Comparison of ENCODE assay signal across 10 mouse cellular contexts in the genomic region with DNA sequence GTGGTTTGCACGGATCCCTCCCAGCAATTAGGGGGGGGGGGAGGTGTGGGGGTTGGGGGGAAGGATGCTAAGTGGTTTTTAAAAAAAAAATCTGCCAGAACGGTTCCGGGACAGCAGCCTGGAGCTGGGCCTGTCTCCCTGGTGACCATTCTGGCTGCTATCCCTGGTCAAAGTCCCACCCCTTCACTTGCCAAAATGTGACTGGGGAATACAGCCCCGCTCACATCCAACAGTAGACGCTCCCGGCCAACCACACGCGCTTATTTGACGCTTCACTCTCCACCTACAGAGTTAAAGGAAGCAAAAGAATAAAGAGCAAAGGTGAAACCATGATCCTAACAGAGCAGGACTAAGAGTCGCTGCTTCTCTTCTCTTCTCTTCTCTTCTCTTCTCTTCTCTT. TPM values are rescaled to one million over a fixed set of nuclear protein-coding genes. Genes with fewer than 3 reads are reported as not detected.
A peak's percentile ranks its signal among the peaks of the same experiment; 100 is the strongest.
DNase-seq lines count a peak whose midpoint lies in the region; ATAC-seq and TF ChIP-seq lines count a peak whose summit lies in the region.
"Had no signal": no experiment of that assay in that cellular context is flagged by ENCODE, and none has a peak within 500 bp of the region (broad histone marks: within the 10 kb centered on the region; RNA-seq: fewer than 3 reads in every experiment).

No protein-coding gene starts in this region.

- no peaks in the 10 kb centered on the region for H3K36me3 ChIP-seq in kidney, embryonic 14.5 days (ENCODE audit: control insufficient read depth, insufficient read depth, low read length)
- H3K36me3 ChIP-seq in thymus, adult 2 months (ENCODE audit: control insufficient read depth, insufficient read depth, low read length) = no peaks in the 10 kb centered on the region

- H3K4me3 ChIP-seq in kidney, embryonic 14.5 days (ENCODE audit: low read length) = no peak overlapping the region
- no peak overlapping the region for H3K4me3 ChIP-seq in cerebellum, adult 2 months (replicated peaks; ENCODE audit: insufficient read depth, low read depth, low read length)
- no peak overlapping the region for H3K4me3 ChIP-seq in thymus, adult 2 months (ENCODE audit: control insufficient read depth, insufficient read depth, low read length)
- H3K4me3 ChIP-seq: embryonic facial prominence, embryonic 12.5 days had no signal

- ATAC-seq in kidney, embryonic 14.5 days (ENCODE audit: low FRiP score, low TSS enrichment) = no peak

- H3K27ac ChIP-seq in kidney, embryonic 14.5 days (ENCODE audit: low read depth, low read length) = no peak overlapping the region
- H3K27ac ChIP-seq in cerebellum, adult 2 months (ENCODE audit: insufficient read depth, low read length) = no peak overlapping the region
- no peak overlapping the region for H3K27ac ChIP-seq in thymus, adult 2 months (ENCODE audit: control insufficient read depth, insufficient read depth, low read length)
- H3K27ac ChIP-seq: embryonic facial prominence, embryonic 12.5 days had no signal

- no peak overlapping the region for H3K4me2 ChIP-seq in kidney, embryonic 14.5 days (replicated peaks; ENCODE audit: low read depth, low read length)
- H3K4me2 ChIP-seq: embryonic facial prominence, embryonic 12.5 days had no signal

- TF ChIP-seq CTCF in cerebellum, adult 2 months (IDR thresholded peaks at IDR 0.05; ENCODE audit: borderline replicate concordance, insufficient read depth, low read depth, low read length) = no peak
- TF ChIP-seq CTCF in thymus, adult 2 months (IDR thresholded peaks at IDR 0.05; ENCODE audit: borderline replicate concordance, control insufficient read depth, extremely low read depth, insufficient read depth, low read length, poor library complexity) = no peak

- H3K9ac ChIP-seq in kidney, embryonic 14.5 days (ENCODE audit: low read depth, low read length) = no peak overlapping the region
- H3K9ac ChIP-seq: embryonic facial prominence, embryonic 12.5 days had no signal

- 37% methylated on average over 10 of the region's 10 CpGs for WGBS in kidney, embryonic 14.5 days
- 7% methylated on average over 10 of the region's 10 CpGs for WGBS in cerebellum, adult 2 months
- 51% methylated on average over 10 of the region's 10 CpGs for WGBS in thymus, adult 2 months

- H3K9me3 ChIP-seq in kidney, embryonic 14.5 days (ENCODE audit: control insufficient read depth, low read length) = peaks cover 8% of the 10 kb centered on the region; the same call in 1 of the 2 replicates

- no peak for TF ChIP-seq POLR2A in cerebellum, adult 2 months (IDR thresholded peaks at IDR 0.05; ENCODE audit: borderline replicate concordance, insufficient read depth, low read length)
- TF ChIP-seq POLR2A in thymus, adult 2 months (IDR thresholded peaks at IDR 0.05; ENCODE audit: control insufficient read depth, extremely low read depth, insufficient read depth, low read length, poor library complexity) = no peak

- H3K4me1 ChIP-seq in kidney, embryonic 14.5 days (ENCODE audit: control insufficient read depth, insufficient read depth, low read length) = no peaks in the 10 kb centered on the region
- no peaks in the 10 kb centered on the region for H3K4me1 ChIP-seq in cerebellum, adult 2 months (ENCODE audit: control insufficient read depth, insufficient read depth, low read length)
- H3K4me1 ChIP-seq in thymus, adult 2 months (replicated peaks; ENCODE audit: control insufficient read depth, insufficient read depth, low read length) = no peaks in the 10 kb centered on the region; the same call in 1 of the 2 replicates
- H3K4me1 ChIP-seq: embryonic facial prominence, embryonic 12.5 days had no signal

- H3K27me3 ChIP-seq in kidney, embryonic 14.5 days (ENCODE audit: control insufficient read depth, insufficient read depth, low read length) = no peaks in the 10 kb centered on the region
- H3K27me3 ChIP-seq in cerebellum, adult 2 months (ENCODE audit: control insufficient read depth, insufficient read depth, low read length) = no peaks in the 10 kb centered on the region
- H3K27me3 ChIP-seq in thymus, adult 2 months (ENCODE audit: control insufficient read depth, insufficient read depth, low read length) = no peaks in the 10 kb centered on the region
- H3K27me3 ChIP-seq: embryonic facial prominence, embryonic 12.5 days had no signal

- peak; percentile 82 for DNase-seq in kidney, adult 18-20 months
- DNase-seq in adrenal gland, postnatal 25 days = peak; percentile 27
- peak; percentile 34 to 58 for DNase-seq in gastrocnemius, adult 8-10 months (ENCODE audit: low spot score in 2 of 2)
- DNase-seq in layer of hippocampus, adult 8-10 months (ENCODE audit: low spot score in 2 of 2) = peak; percentile 28 to 41
- no peak for DNase-seq in frontal cortex, postnatal 25 days (ENCODE audit: low spot score in 2 of 2)
- no peak for DNase-seq in cerebellum, adult 2 months
- no peak for DNase-seq in thymus, adult 2 months

RNA-seq across cellular contexts. Expression of a gene that starts 42.8 kb away (rescaled TPM):
- 0.47 TPM in 1 of 2 replicates, not detected in the other for polyA plus RNA-seq in kidney, embryonic 14.5 days (2014; fragmentation: Nextera tagmentation; extraction: Ambion mirVana)
- total RNA-seq in adrenal gland, postnatal 25 days (2021) = 6.7 and 7.4 TPM in 2 replicates
- 1 to 10 TPM; 2.1 to 2.7 (median 2.5) TPM for total RNA-seq in gastrocnemius, adult 8-10 months (2022)
- total RNA-seq in layer of hippocampus, adult 8-10 months (2022) = 10 to 100 TPM; 20.4 to 38.3 (median 34.6) TPM
- not detected in 2 replicates for polyA plus RNA-seq in cerebellum, adult 2 months (2012; rRNA removed)
- polyA plus RNA-seq in thymus, adult 2 months (2012; rRNA removed) = not detected in 2 replicates
- polyA plus RNA-seq: large intestine, adult 2 months had no signal

Comparison
In these comparisons a context has a peak if more than half of its experiments do, and no peak if none do; other contexts are left out.
1. DNase-seq: peak in kidney, adult 18-20 months (single experiment), adrenal gland, postnatal 25 days (single experiment), gastrocnemius, adult 8-10 months (2 of 2) and layer of hippocampus, adult 8-10 months (2 of 2); none in frontal cortex, postnatal 25 days (0 of 2), cerebellum, adult 2 months (0 of 2) and thymus, adult 2 months (single experiment).